Mouse (Mus musculus) neural tube, embryonic 11.5 days (tissue): ENCODE measurements around the gene Btbd9. TPM values are rescaled to one million over a fixed set of nuclear protein-coding genes. Genes with fewer than 3 reads are reported as not detected.

Source experiments
- ATAC-seq: fragments of 200-750 bp; cut with Nextera tagmentation; 2 replicates; pipeline ENCODE4 v1.8.0; 2017; ENCODE audit warnings: moderate number of reproducible peaks, mild to moderate bottlenecking, moderate TSS enrichment, moderate library complexity; ENCODE audit not compliant: insufficient read depth, low FRiP score, low TSS enrichment
- DNase-seq: peaks from one replicate; pipeline ENCODE4 v3.0.0-alpha.2; 2015; ENCODE audit warnings: low spot score
- H3K27ac ChIP-seq: fragments of 300-500 bp; sonication (generic); 2 replicates; pipeline ENCODE4 v1.5.1; 2014; ENCODE audit warnings: low read depth, mild to moderate bottlenecking, low read length
- H3K27me3 ChIP-seq: fragments of 300-500 bp; sonication (generic); 2 replicates; pipeline ENCODE4 v1.6.1; 2014; ENCODE audit warnings: mild to moderate bottlenecking, low read length, mixed read lengths; ENCODE audit not compliant: control insufficient read depth, insufficient read depth
- H3K36me3 ChIP-seq: fragments of 300-500 bp; sonication (generic); 2 replicates; pipeline ENCODE4 v1.6.1; 2014; ENCODE audit warnings: mild to moderate bottlenecking, low read length, moderate library complexity, mixed read lengths; ENCODE audit not compliant: control insufficient read depth, insufficient read depth
- H3K4me1 ChIP-seq: fragments of 300-500 bp; sonication (generic); 2 replicates; pipeline ENCODE4 v1.6.1; 2014; ENCODE audit warnings: low read length, mixed read lengths; ENCODE audit not compliant: control insufficient read depth, insufficient read depth
- H3K4me2 ChIP-seq: fragments of 300-500 bp; sonication (generic); 2 replicates; pipeline ENCODE4 v1.6.1; 2014; ENCODE audit warnings: low read depth, mild to moderate bottlenecking, moderate library complexity
- H3K4me3 ChIP-seq: fragments of 300-500 bp; sonication (generic); 2 replicates; pipeline ENCODE4 v1.5.1; 2014; ENCODE audit warnings: low read depth, low read length
- H3K9ac ChIP-seq: fragments of 300-500 bp; sonication (generic); 2 replicates; pipeline ENCODE4 v1.6.1; 2014; ENCODE audit warnings: mild to moderate bottlenecking, low read length
- H3K9me3 ChIP-seq: fragments of 300-500 bp; sonication (generic); 2 replicates; pipeline ENCODE4 v1.6.1; 2016; ENCODE audit warnings: low read length; ENCODE audit not compliant: control insufficient read depth
- WGBS: fragments of 180-500 bp; shearing (Covaris S2); extraction: QIAGEN DNeasy Blood & Tissue Kit; methylation state at CpG from one replicate; pipeline ENCODE4 v1.1.7; 2014; 5-methylcytosine and 5-hydroxymethylcytosine counted together
- polyA plus RNA-seq: library from polyadenylated mRNA; unstranded; fragments of >200 nt; fragmentation: Nextera tagmentation; extraction: Ambion mirVana; gene quantifications from 2 replicates; pipeline ENCODE4 v1.2.1, GENCODE M21; 2014

Btbd9 gene
- polyA plus RNA-seq, 1 experiment from 2014 or later = 56.5 TPM

DNA sequence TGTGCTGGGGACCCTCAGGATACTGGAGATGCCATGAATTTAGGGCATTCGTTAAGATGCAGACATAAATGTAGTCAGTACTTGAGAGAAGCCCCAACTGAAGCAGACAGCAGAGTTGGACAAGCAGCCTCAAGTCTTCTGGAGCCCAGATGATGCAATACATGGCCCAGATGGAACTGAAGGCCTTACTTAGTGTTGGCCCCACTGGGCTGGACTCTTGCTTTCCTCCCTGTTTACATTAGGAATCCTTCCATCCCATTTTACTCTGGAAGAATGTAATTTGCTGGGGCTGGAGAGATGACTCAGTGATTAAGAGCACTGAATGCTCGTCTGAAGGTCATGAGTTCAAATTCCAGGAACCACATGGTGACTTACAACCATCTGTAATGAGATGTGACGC lies 136.6 kb downstream of the Btbd9 start:
- no peak for ATAC-seq
- Histone ChIP-seq H3K9ac (no peak overlapping the region), H3K4me3 (no peak overlapping the region), H3K36me3 (no peaks in the 10 kb centered on the region), H3K4me2 (no peak overlapping the region), H3K4me1 (0 out of 2 replicates have a peak, but pooled peaks cover 3% of the 10 kb centered on the region), H3K27me3 (no peaks in the 10 kb centered on the region), H3K9me3 (no peaks in the 10 kb centered on the region), H3K27ac (no peak overlapping the region)
- no peak for DNase-seq
- WGBS = 75% methylated on average over 3 of the region's 3 CpGs

DNA sequence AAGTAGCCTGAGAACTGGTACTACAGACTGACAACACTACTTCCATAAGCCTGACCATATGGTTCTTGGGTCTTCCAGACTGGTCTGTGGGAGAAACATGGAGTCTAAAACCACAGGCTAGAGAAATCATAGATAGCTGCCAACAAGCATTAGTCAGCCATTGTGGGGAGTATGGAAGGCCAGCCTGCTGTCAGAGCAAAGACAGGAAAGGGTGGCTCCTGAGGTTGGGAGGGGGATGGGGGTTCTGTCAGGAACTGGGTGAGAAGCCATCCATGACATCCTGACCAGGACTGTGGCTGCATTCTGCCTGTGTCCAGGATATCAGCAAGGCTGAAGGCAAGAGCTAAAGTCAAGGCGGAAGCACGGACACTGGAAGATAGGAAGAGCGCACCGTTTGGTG lies 137.5 kb downstream of the Btbd9 start:
- ATAC-seq (no peak), DNase-seq (no peak)
- H3K4me3 ChIP-seq = no peak overlapping the region
- 87% methylated on average over 4 of the region's 4 CpGs for WGBS
- H3K36me3 ChIP-seq = no peaks in the 10 kb centered on the region
- H3K9me3 ChIP-seq = no peaks in the 10 kb centered on the region
- H3K4me1 ChIP-seq = 0 out of 2 replicates have a peak, but pooled peaks cover 3% of the 10 kb centered on the region
- no peaks in the 10 kb centered on the region for H3K27me3 ChIP-seq
- H3K4me2 ChIP-seq = no peak overlapping the region
- no peak overlapping the region for H3K27ac ChIP-seq
- no peak overlapping the region for H3K9ac ChIP-seq

DNA sequence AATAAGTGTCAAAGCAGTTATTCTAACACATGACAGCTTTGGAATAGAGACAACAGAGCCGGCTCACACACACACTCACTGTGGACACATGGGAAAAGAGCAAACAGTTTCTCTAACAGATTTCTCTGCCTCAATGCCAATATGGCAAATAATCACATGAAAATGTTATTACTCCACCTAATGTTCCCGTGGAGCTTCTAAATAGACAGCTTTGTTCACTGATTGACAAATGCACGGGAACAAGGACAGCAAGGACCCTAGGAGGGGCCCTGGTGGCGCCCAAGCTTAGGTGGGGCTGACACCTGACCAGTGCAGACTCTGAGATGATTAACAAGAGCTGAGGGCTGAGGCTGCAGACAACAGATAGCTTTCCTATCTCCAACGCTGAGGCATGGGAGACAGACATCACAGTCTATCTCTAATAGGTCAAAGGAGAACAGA lies 140.2 kb downstream of the Btbd9 start:
- H3K4me2 ChIP-seq = no peak overlapping the region
- H3K9ac ChIP-seq = no peak overlapping the region
- 0 out of 2 replicates have a peak, but pooled peaks cover 3% of the 10 kb centered on the region for H3K4me1 ChIP-seq
- H3K4me3 ChIP-seq = no peak overlapping the region
- no peak overlapping the region for H3K27ac ChIP-seq
- H3K36me3 ChIP-seq = no peaks in the 10 kb centered on the region
- ATAC-seq (no peak), DNase-seq (no peak)
- WGBS = 85% methylated on average over 5 of the region's 5 CpGs
- no peaks in the 10 kb centered on the region for H3K27me3 ChIP-seq
- H3K9me3 ChIP-seq = no peaks in the 10 kb centered on the region

DNA sequence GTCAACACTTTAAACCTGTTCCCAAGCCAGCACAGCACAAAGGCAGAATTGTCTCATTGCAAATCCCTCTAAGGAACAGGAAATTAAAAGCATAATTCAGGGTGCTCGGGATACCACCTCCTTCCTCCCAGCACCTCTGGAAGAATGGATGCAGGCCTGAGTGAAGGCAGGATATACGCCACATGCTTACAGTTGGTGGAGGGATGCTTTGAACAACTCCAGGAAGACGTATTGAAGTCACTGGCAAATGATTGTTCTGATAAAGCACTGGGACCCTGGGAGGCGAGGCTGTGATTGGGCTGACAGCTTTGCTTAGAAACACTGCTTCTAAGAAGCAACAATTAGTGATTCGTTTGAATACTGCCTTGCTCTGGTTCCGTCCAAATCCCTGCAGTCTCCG lies 140.8 kb downstream of the Btbd9 start:
- H3K9ac ChIP-seq = no peak overlapping the region
- DNase-seq = no peak
- H3K27ac ChIP-seq = no peak overlapping the region
- WGBS = 73% methylated on average over 7 of the region's 7 CpGs
- no peaks in the 10 kb centered on the region for H3K9me3 ChIP-seq
- H3K36me3 ChIP-seq = no peaks in the 10 kb centered on the region
- 0 out of 2 replicates have a peak, but pooled peaks cover 3% of the 10 kb centered on the region for H3K4me1 ChIP-seq
- ATAC-seq = no peak
- no peak overlapping the region for H3K4me3 ChIP-seq
- no peak overlapping the region for H3K4me2 ChIP-seq
- no peaks in the 10 kb centered on the region for H3K27me3 ChIP-seq

DNA sequence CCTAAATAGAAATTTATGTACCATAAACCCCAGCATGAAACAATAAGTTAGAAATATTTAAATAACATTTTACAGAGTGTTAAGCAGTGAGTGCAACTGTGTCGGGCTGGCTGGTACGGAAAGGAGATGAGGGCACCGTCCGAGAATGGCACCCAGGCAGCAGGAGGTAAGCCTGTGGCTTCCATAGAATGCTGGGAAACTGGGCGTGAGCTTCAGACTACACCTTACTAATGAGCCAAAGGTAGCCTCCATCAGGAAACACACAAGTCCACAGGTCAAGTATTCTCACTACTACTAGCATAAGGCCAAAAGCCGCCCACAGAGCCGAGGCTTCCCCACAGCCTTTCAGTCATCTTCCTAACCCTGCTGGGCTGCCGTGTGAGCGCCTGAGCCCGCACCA lies 144.2 kb downstream of the Btbd9 start:
- Histone ChIP-seq H3K27me3 (no peaks in the 10 kb centered on the region), H3K9ac (no peak overlapping the region), H3K9me3 (no peaks in the 10 kb centered on the region), H3K4me1 (0 out of 2 replicates have a peak, but pooled peaks cover 3% of the 10 kb centered on the region), H3K27ac (no peak overlapping the region), H3K4me3 (no peak overlapping the region), H3K4me2 (no peak overlapping the region), H3K36me3 (no peaks in the 10 kb centered on the region)
- 91% methylated on average over 10 of the region's 10 CpGs for WGBS
- no peak for DNase-seq
- ATAC-seq = no peak

DNA sequence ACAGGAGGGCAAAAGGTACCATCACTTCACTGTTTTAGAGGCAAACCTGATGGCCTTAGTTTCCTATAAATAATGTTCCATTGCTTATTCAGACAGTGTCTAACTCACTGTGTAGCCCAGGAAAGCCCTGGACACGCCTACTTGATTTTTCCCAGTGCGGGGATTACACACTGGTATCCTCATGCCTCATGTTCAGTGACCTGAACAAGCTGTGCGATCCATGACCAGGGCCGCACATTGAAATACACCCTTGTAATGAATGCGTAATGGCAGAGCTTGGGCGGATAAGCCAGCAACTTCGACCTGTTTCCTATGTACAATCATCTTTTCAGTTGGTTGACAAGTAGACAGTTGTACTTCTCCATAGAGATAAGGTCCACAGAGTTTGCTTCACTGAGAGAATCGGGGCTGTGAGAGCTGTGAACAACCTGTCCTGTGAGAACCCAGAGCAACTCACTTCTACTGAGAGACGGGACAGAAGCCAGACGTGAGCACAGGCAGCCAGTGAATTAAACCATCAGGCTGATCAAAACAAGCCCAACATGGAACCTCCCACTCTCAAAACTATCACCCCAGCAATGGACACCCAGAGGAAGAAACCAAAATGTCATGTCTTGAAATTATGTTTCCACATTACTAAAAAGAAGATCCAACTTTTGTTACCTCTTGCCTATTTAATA lies 145.2 kb downstream of the Btbd9 start:
- ATAC-seq = no peak
- Histone ChIP-seq H3K9me3 (no peaks in the 10 kb centered on the region), H3K27me3 (no peaks in the 10 kb centered on the region), H3K4me2 (no peak overlapping the region), H3K4me1 (0 out of 2 replicates have a peak, but pooled peaks cover under 1% of the 10 kb centered on the region), H3K9ac (no peak overlapping the region), H3K36me3 (no peaks in the 10 kb centered on the region), H3K4me3 (no peak overlapping the region), H3K27ac (no peak overlapping the region)
- 79% methylated on average over 10 of the region's 10 CpGs for WGBS
- DNase-seq = no peak

DNA sequence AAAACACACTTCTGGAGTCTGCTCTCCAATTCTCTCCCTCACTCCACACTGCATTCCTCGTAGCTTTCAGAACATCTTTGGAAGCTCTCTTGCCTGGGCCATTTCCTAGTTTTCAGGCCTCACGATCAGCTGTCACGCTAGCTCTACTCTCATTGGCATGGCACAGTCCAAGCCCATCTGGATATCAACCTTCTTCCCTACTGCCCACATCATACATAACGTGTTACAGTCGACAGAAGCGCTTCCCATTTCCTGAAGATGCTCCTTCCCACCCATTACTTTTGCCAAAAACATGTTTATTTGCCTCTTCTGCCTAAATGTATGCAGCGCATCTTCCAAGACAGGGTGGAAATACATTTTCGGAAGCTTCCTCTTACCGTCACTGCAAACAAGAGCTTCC lies 147.6 kb downstream of the Btbd9 start:
- H3K4me2 ChIP-seq = no peak overlapping the region
- DNase-seq = no peak
- no peak overlapping the region for H3K9ac ChIP-seq
- H3K9me3 ChIP-seq = no peaks in the 10 kb centered on the region
- no peaks in the 10 kb centered on the region for H3K36me3 ChIP-seq
- ATAC-seq = no peak
- no peak overlapping the region for H3K4me3 ChIP-seq
- no peaks in the 10 kb centered on the region for H3K27me3 ChIP-seq
- no peak overlapping the region for H3K27ac ChIP-seq
- no peaks in the 10 kb centered on the region for H3K4me1 ChIP-seq
- 94% methylated on average over 9 of the region's 9 CpGs for WGBS

DNA sequence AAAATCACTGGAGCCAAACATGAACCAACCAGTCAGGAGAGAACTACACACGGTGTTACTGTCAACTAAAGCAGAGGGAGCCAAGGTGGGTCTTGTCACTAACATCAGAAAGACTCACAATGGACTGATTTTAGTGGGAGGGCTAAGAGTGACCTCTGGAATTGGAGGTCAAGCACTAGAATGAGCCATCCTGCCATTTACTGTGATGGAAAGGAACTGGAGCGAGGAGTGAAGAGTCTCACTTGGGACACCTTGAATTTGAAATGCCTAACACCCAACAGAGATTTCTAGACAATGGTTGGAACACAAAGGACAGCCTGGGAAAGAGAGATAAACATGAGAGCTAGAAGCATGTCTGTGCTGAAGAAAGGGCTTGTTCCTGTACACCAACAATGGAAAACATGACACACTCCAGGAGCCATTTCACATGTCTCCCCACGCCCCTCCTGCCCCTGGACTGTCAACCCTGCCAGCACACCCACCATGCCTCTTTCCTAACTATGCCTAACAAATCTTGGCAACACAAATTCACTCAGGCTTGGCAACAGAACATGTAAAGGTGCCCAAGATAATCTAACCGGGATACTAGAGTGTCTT lies 152.9 kb downstream of the Btbd9 start:
- ATAC-seq = no peak
- WGBS = 68% methylated on average over 4 of the region's 4 CpGs
- no peaks in the 10 kb centered on the region for H3K36me3 ChIP-seq
- DNase-seq = no peak
- no peaks in the 10 kb centered on the region for H3K9me3 ChIP-seq
- H3K4me2 ChIP-seq = no peak overlapping the region
- no peak overlapping the region for H3K4me3 ChIP-seq
- no peaks in the 10 kb centered on the region for H3K27me3 ChIP-seq
- H3K27ac ChIP-seq = no peak overlapping the region
- H3K9ac ChIP-seq = no peak overlapping the region
- H3K4me1 ChIP-seq = no peaks in the 10 kb centered on the region

DNA sequence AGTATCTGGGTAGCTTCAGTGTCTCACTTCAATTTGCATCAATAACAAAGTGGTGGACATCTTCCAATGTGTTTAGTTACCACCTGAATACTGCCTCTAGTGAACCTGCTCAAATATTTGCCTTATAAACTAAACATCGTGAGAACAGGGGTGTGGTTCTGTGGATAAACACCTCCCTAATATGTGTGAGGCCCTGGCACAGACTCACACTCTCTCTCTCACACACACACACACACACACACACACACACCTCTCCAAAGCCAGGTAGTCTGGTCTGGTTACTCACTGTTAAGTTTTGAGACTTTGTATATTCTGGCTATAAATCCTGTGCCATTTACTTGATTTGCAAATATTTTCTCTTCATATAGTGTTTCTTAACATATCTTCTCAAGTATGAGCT lies 154.0 kb downstream of the Btbd9 start:
- H3K4me1 ChIP-seq = no peaks in the 10 kb centered on the region
- H3K9me3 ChIP-seq = no peaks in the 10 kb centered on the region
- DNase-seq (no peak), ATAC-seq (no peak)
- WGBS = 82% methylated on average over 1 of the region's 1 CpGs
- H3K27me3 ChIP-seq = no peaks in the 10 kb centered on the region
- H3K27ac ChIP-seq = no peak overlapping the region
- H3K4me2 ChIP-seq = no peak overlapping the region
- no peak overlapping the region for H3K9ac ChIP-seq
- no peak overlapping the region for H3K4me3 ChIP-seq
- no peaks in the 10 kb centered on the region for H3K36me3 ChIP-seq
